Mouse (Mus musculus): ENCODE data around the gene Ier2.
"Not testable (repeated sequence)": the region's sequence is repeated elsewhere in the genome, so short reads cannot be mapped to it uniquely, and the experiment has no call there.

Ier2 gene

GRCm38 (mm10) chr8:84697166-84698130 lies 34.8 kb upstream of the Ier2 start:
- DNase-seq = peak; percentile 64

- no peak for DNase-seq
Measured at GRCm38 (mm10) chr8:84695140-84695539, 32.5 kb upstream of the Ier2 start.

- DNase-seq = no peak
Measured at GRCm38 (mm10) chr8:84693332-84693731, 30.7 kb upstream of the Ier2 start.

GRCm38 (mm10) chr8:84689091-84689915 lies 26.7 kb upstream of the Ier2 start:
- peak; percentile 88 for DNase-seq

- peak; percentile 89 for DNase-seq
Measured at GRCm38 (mm10) chr8:84687705-84688100, 25.1 kb upstream of the Ier2 start, which contains the start of gene Nacc1. Nacc1 (minus strand) TSS chr8:84687862.

GRCm38 (mm10) chr8:84687003-84687704 lies 24.5 kb upstream of the Ier2 start:
- DNase-seq = peak; percentile 50

GRCm38 (mm10) chr8:84686191-84687002 lies 23.7 kb upstream of the Ier2 start, which contains the start of gene Trmt1:
Trmt1 (plus strand) TSS chr8:84686307.
- DNase-seq = peak; percentile 33

GRCm38 (mm10) chr8:84684537-84684936 lies 21.9 kb upstream of the Ier2 start:
- no peak for DNase-seq

- no peak for DNase-seq
Measured at GRCm38 (mm10) chr8:84682257-84682656, 19.6 kb upstream of the Ier2 start.

GRCm38 (mm10) chr8:84681476-84681875 lies 18.8 kb upstream of the Ier2 start:
- no peak for DNase-seq

GRCm38 (mm10) chr8:84677305-84677704 lies 14.7 kb upstream of the Ier2 start:
- DNase-seq = no peak

- DNase-seq = not testable (repeated sequence)
Measured at GRCm38 (mm10) chr8:84670295-84671006, 7.8 kb upstream of the Ier2 start.

- DNase-seq = no peak
Measured at GRCm38 (mm10) chr8:84668731-84669485, 6.3 kb upstream of the Ier2 start.

- DNase-seq = no peak
Measured at GRCm38 (mm10) chr8:84668081-84668480, 5.4 kb upstream of the Ier2 start.

- DNase-seq = no peak
Measured at GRCm38 (mm10) chr8:84665385-84665893, 2.8 kb upstream of the Ier2 start.

- peak; percentile 78 for DNase-seq
Measured at GRCm38 (mm10) chr8:84664566-84665384, 2.1 kb upstream of the Ier2 start.

GRCm38 (mm10) chr8:84663483-84664327 lies 1.1 kb upstream of the Ier2 start:
- peak; percentile 95 for DNase-seq

- DNase-seq = peak; percentile 71
Measured at GRCm38 (mm10) chr8:84661961-84662571, 586 bp downstream of the Ier2 start.
